Mouse (Mus musculus) hindbrain, embryonic 16.5 days (tissue): ENCODE measurements around the gene Zfp710. TPM values are rescaled to one million over a fixed set of nuclear protein-coding genes. Genes with fewer than 3 reads are reported as not detected.

Source experiments
- ATAC-seq: fragments of 200-750 bp; cut with Nextera tagmentation; 2 replicates; pipeline ENCODE4 v1.8.0; 2017; ENCODE audit warnings: moderate TSS enrichment, moderate library complexity
- H3K27ac ChIP-seq: fragments of 300-500 bp; sonication (generic); 2 replicates; pipeline ENCODE4 v1.5.1; 2014; ENCODE audit warnings: low read depth, mild to moderate bottlenecking, control low read depth, low read length, moderate library complexity
- H3K27me3 ChIP-seq: fragments of 300-500 bp; sonication (generic); replicated peaks from 2 replicates; pipeline ENCODE4 v1.6.1; 2014; ENCODE audit warnings: low read length; ENCODE audit not compliant: control insufficient read depth, insufficient read depth
- H3K36me3 ChIP-seq: fragments of 300-500 bp; sonication (generic); 2 replicates; pipeline ENCODE4 v1.6.1; 2014; ENCODE audit warnings: mild to moderate bottlenecking, low read length, moderate library complexity, mixed read lengths; ENCODE audit not compliant: control insufficient read depth, insufficient read depth
- H3K4me1 ChIP-seq: fragments of 300-500 bp; sonication (generic); 2 replicates; pipeline ENCODE4 v1.6.1; 2014; ENCODE audit warnings: low read depth, low read length; ENCODE audit not compliant: control insufficient read depth, insufficient read depth
- H3K4me2 ChIP-seq: fragments of 300-500 bp; sonication (generic); 2 replicates; pipeline ENCODE4 v1.6.1; 2014; ENCODE audit warnings: mild to moderate bottlenecking, low read length, control low read depth, moderate library complexity
- H3K4me3 ChIP-seq: fragments of 300-500 bp; sonication (generic); 2 replicates; pipeline ENCODE4 v1.5.1; 2014; ENCODE audit warnings: mild to moderate bottlenecking, low read length, control low read depth, moderate library complexity
- H3K9ac ChIP-seq: fragments of 300-500 bp; sonication (generic); 2 replicates; pipeline ENCODE4 v1.6.1; 2014; ENCODE audit warnings: low read depth, mild to moderate bottlenecking, control low read depth, low read length, moderate library complexity
- H3K9me3 ChIP-seq: fragments of 300-500 bp; sonication (generic); 2 replicates; pipeline ENCODE4 v1.6.1; 2014; ENCODE audit warnings: mild to moderate bottlenecking, low read length, moderate library complexity; ENCODE audit not compliant: control insufficient read depth
- WGBS: fragments of 180-500 bp; shearing (Covaris S2); extraction: QIAGEN DNeasy Blood & Tissue Kit; methylation state at CpG from one replicate; pipeline ENCODE4 v1.1.7; 2014; 5-methylcytosine and 5-hydroxymethylcytosine counted together
- polyA plus RNA-seq: library from polyadenylated mRNA; unstranded; fragments of >200 nt; fragmentation: Nextera tagmentation; extraction: Ambion mirVana; gene quantifications from 2 replicates; pipeline ENCODE4 v1.2.1, GENCODE M21; 2015

The Zfp710 gene
- polyA plus RNA-seq, 1 experiment from 2014 or later = 13.6 TPM

- peaks cover 22% of the 10 kb centered on the region for H3K4me1 ChIP-seq
- no peaks in the 10 kb centered on the region for H3K27me3 ChIP-seq
- under 1% methylated on average over 50 of the region's 52 CpGs for WGBS
- H3K27ac ChIP-seq = peak overlapping the region; percentile 97
- ATAC-seq = peak; percentile 79
- 0 out of 2 replicates have a peak, but pooled peaks cover 2% of the 10 kb centered on the region for H3K36me3 ChIP-seq
- H3K4me3 ChIP-seq = peak overlapping the region; percentile 89
- H3K9me3 ChIP-seq = no peaks in the 10 kb centered on the region
- H3K9ac ChIP-seq = peak overlapping the region; percentile 95
- peak overlapping the region; percentile 86 for H3K4me2 ChIP-seq
Observed at GRCm38 (mm10) chr7:80114451-80115223, 90.0 kb downstream of the Zfp710 start.

GRCm38 (mm10) chr7:80115224-80115590 is 90.6 kb downstream of the Zfp710 start, which contains the start of gene Idh2:
Idh2 (minus strand) TSS chr7:80115392.
- Histone ChIP-seq H3K9me3 (no peaks in the 10 kb centered on the region), H3K4me3 (peak within 1 kb of the TSS; percentile 89), H3K9ac (peak within 1 kb of the TSS; percentile 95), H3K4me1 (peaks cover 22% of the 10 kb centered on the region), H3K27ac (peak within 1 kb of the TSS; percentile 97), H3K4me2 (peak within 1 kb of the TSS; percentile 86), H3K27me3 (no peaks in the 10 kb centered on the region), H3K36me3 (0 out of 2 replicates have a peak, but pooled peaks cover 2% of the 10 kb centered on the region)
- peak; percentile 97 for ATAC-seq
- under 1% methylated on average over 29 of the region's 29 CpGs for WGBS

- Histone ChIP-seq H3K4me3 (no peak overlapping the region; the same call in none of the 2 replicates), H3K4me2 (peak overlapping the region; percentile 86), H3K9me3 (no peaks in the 10 kb centered on the region), H3K27ac (peak overlapping the region; percentile 29; the same call in 1 of the 2 replicates), H3K9ac (no peak overlapping the region), H3K27me3 (no peaks in the 10 kb centered on the region), H3K36me3 (no peaks in the 10 kb centered on the region), H3K4me1 (peaks cover 22% of the 10 kb centered on the region)
- 75% methylated on average over 2 of the region's 2 CpGs for WGBS
- ATAC-seq = no peak
Observed at GRCm38 (mm10) chr7:80116158-80116557, 91.5 kb downstream of the Zfp710 start.

- no peak for ATAC-seq
- 71% methylated on average over 4 of the region's 4 CpGs for WGBS
- Histone ChIP-seq H3K9me3 (no peaks in the 10 kb centered on the region), H3K9ac (no peak overlapping the region), H3K27me3 (no peaks in the 10 kb centered on the region), H3K27ac (no peak overlapping the region), H3K4me1 (peaks cover 9% of the 10 kb centered on the region), H3K36me3 (no peaks in the 10 kb centered on the region), H3K4me2 (no peak overlapping the region), H3K4me3 (no peak overlapping the region)
Observed at GRCm38 (mm10) chr7:80119198-80119597, 94.6 kb downstream of the Zfp710 start.

- H3K36me3 ChIP-seq = no peaks in the 10 kb centered on the region
- WGBS = 58% methylated on average over 5 of the region's 5 CpGs
- no peaks in the 10 kb centered on the region for H3K27me3 ChIP-seq
- no peak overlapping the region for H3K9ac ChIP-seq
- no peak overlapping the region for H3K4me2 ChIP-seq
- no peak for ATAC-seq
- no peak overlapping the region for H3K27ac ChIP-seq
- H3K4me1 ChIP-seq = peaks cover 3% of the 10 kb centered on the region
- no peaks in the 10 kb centered on the region for H3K9me3 ChIP-seq
- H3K4me3 ChIP-seq = no peak overlapping the region
Observed at GRCm38 (mm10) chr7:80121083-80121482, 96.5 kb downstream of the Zfp710 start.

GRCm38 (mm10) chr7:80123115-80123514 is 98.5 kb downstream of the Zfp710 start:
- H3K9me3 ChIP-seq = no peaks in the 10 kb centered on the region
- no peak overlapping the region for H3K9ac ChIP-seq
- H3K4me2 ChIP-seq = no peak overlapping the region
- no peak overlapping the region for H3K27ac ChIP-seq
- H3K36me3 ChIP-seq = no peaks in the 10 kb centered on the region
- no peaks in the 10 kb centered on the region for H3K4me1 ChIP-seq
- H3K27me3 ChIP-seq = no peaks in the 10 kb centered on the region
- no peak overlapping the region for H3K4me3 ChIP-seq
- no peak for ATAC-seq
- 62% methylated on average over 4 of the region's 4 CpGs for WGBS

- H3K9me3 ChIP-seq = no peaks in the 10 kb centered on the region
- no peak overlapping the region for H3K4me2 ChIP-seq
- H3K4me3 ChIP-seq = no peak overlapping the region
- H3K27me3 ChIP-seq = no peaks in the 10 kb centered on the region
- no peak overlapping the region for H3K9ac ChIP-seq
- H3K27ac ChIP-seq = no peak overlapping the region
- no peak for ATAC-seq
- WGBS = 91% methylated on average over 2 of the region's 2 CpGs
- H3K4me1 ChIP-seq = no peaks in the 10 kb centered on the region
- H3K36me3 ChIP-seq = no peaks in the 10 kb centered on the region
Observed at GRCm38 (mm10) chr7:80123672-80124071, 99.1 kb downstream of the Zfp710 start.

- H3K9ac ChIP-seq = no peak overlapping the region
- H3K4me1 ChIP-seq = peaks cover 2% of the 10 kb centered on the region; the same call in 1 of the 2 replicates
- no peak for ATAC-seq
- WGBS = 64% methylated on average over 4 of the region's 4 CpGs
- H3K4me2 ChIP-seq = no peak overlapping the region
- H3K4me3 ChIP-seq = no peak overlapping the region
- no peak overlapping the region for H3K27ac ChIP-seq
- H3K9me3 ChIP-seq = no peaks in the 10 kb centered on the region
- no peaks in the 10 kb centered on the region for H3K27me3 ChIP-seq
- H3K36me3 ChIP-seq = no peaks in the 10 kb centered on the region
Observed at GRCm38 (mm10) chr7:80129278-80129677, 104.7 kb downstream of the Zfp710 start.

- Histone ChIP-seq H3K4me2 (no peak overlapping the region), H3K36me3 (no peaks in the 10 kb centered on the region), H3K4me3 (no peak overlapping the region), H3K4me1 (peaks cover 8% of the 10 kb centered on the region; the same call in 1 of the 2 replicates), H3K9me3 (no peaks in the 10 kb centered on the region), H3K9ac (no peak overlapping the region), H3K27me3 (no peaks in the 10 kb centered on the region), H3K27ac (no peak overlapping the region)
- ATAC-seq = no peak
- WGBS = 43% methylated on average over 12 of the region's 12 CpGs
Observed at GRCm38 (mm10) chr7:80130344-80131055, 105.9 kb downstream of the Zfp710 start.
